Mouse (Mus musculus) intestine, embryonic 16.5 days (tissue): ENCODE results near the gene Bglap3. TPM values are rescaled to one million over a fixed set of nuclear protein-coding genes. Genes with fewer than 3 reads are reported as not detected.
"Not testable (repeated sequence)": the region's sequence is repeated elsewhere in the genome, so short reads cannot be mapped to it uniquely, and the experiment has no call there.

Source experiments
- ATAC-seq: fragments of 200-750 bp; cut with Nextera tagmentation; 2 replicates; pipeline ENCODE4 v1.8.0; 2017; ENCODE audit warnings: moderate TSS enrichment, moderate library complexity
- H3K27ac ChIP-seq: fragments of 300-500 bp; sonication (generic); 2 replicates; pipeline ENCODE4 v1.5.1; 2014; ENCODE audit warnings: mild to moderate bottlenecking, low read length
- H3K27me3 ChIP-seq: fragments of 300-500 bp; sonication (generic); replicated peaks from 2 replicates; pipeline ENCODE4 v1.6.1; 2014; ENCODE audit warnings: low read length, control low read depth, mixed read lengths; ENCODE audit not compliant: control insufficient read depth, insufficient read depth
- H3K36me3 ChIP-seq: fragments of 300-500 bp; sonication (generic); 2 replicates; pipeline ENCODE4 v1.6.1; 2014; ENCODE audit warnings: low read length, control low read depth; ENCODE audit not compliant: control insufficient read depth, insufficient read depth
- H3K4me1 ChIP-seq: fragments of 300-500 bp; sonication (generic); 2 replicates; pipeline ENCODE4 v1.6.1; 2014; ENCODE audit warnings: low read length, control low read depth, mixed read lengths; ENCODE audit not compliant: control insufficient read depth, insufficient read depth
- H3K4me2 ChIP-seq: fragments of 300-500 bp; sonication (generic); 2 replicates; pipeline ENCODE4 v1.6.1; 2014; ENCODE audit warnings: low read depth, low read length, control low read depth
- H3K4me3 ChIP-seq: fragments of 300-500 bp; sonication (generic); 2 replicates; pipeline ENCODE4 v1.5.1; 2014; ENCODE audit warnings: mild to moderate bottlenecking, low read length
- H3K9ac ChIP-seq: fragments of 300-500 bp; sonication (generic); 2 replicates; pipeline ENCODE4 v1.6.1; 2014; ENCODE audit warnings: low read depth, low read length
- H3K9me3 ChIP-seq: fragments of 300-500 bp; sonication (generic); 2 replicates; pipeline ENCODE4 v1.6.1; 2016; ENCODE audit warnings: low read length, control low read depth; ENCODE audit not compliant: control insufficient read depth
- WGBS: fragments of 180-500 bp; shearing (Covaris S2); extraction: QIAGEN DNeasy Blood & Tissue Kit; methylation state at CpG from one replicate; pipeline ENCODE4 v1.1.7; 2014; 5-methylcytosine and 5-hydroxymethylcytosine counted together
- polyA plus RNA-seq: library from polyadenylated mRNA; unstranded; fragments of >200 nt; fragmentation: Nextera tagmentation; extraction: Ambion mirVana; gene quantifications from 2 replicates; pipeline ENCODE4 v1.2.1, GENCODE M21; 2015

Gene Bglap3
- polyA plus RNA-seq, 1 experiment from 2014 or later = 2.2 TPM

DNA sequence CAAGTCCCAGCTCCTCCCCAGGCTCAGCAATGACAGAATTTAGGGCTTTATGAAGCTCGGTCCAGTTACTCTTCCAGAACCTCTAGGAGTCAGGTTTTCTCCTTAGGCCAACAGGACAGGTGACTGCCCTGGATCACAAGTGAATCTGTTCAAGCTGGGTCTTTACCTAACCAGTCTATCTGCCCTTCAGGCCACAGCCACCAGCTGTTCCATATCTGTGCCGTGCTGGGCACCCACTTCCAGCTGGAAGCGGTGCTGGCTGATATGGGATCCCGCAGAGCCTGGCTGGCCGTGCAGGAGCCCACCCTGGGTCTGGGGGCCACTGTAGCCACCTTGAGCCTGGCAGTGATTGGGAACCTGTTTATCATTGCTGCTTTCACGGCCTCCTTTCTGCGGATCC is 9.8 kb upstream of the Bglap3 start:
- H3K9me3 ChIP-seq, H3K27me3 ChIP-seq, H3K27ac ChIP-seq, H3K4me2 ChIP-seq, H3K4me1 ChIP-seq, H3K9ac ChIP-seq, H3K36me3 ChIP-seq, H3K4me3 ChIP-seq: not testable (repeated sequence)
- ATAC-seq = peak; percentile 12; the same call in 1 of the 2 replicates
- 15% methylated on average over 1 of the region's 7 CpGs for WGBS

DNA sequence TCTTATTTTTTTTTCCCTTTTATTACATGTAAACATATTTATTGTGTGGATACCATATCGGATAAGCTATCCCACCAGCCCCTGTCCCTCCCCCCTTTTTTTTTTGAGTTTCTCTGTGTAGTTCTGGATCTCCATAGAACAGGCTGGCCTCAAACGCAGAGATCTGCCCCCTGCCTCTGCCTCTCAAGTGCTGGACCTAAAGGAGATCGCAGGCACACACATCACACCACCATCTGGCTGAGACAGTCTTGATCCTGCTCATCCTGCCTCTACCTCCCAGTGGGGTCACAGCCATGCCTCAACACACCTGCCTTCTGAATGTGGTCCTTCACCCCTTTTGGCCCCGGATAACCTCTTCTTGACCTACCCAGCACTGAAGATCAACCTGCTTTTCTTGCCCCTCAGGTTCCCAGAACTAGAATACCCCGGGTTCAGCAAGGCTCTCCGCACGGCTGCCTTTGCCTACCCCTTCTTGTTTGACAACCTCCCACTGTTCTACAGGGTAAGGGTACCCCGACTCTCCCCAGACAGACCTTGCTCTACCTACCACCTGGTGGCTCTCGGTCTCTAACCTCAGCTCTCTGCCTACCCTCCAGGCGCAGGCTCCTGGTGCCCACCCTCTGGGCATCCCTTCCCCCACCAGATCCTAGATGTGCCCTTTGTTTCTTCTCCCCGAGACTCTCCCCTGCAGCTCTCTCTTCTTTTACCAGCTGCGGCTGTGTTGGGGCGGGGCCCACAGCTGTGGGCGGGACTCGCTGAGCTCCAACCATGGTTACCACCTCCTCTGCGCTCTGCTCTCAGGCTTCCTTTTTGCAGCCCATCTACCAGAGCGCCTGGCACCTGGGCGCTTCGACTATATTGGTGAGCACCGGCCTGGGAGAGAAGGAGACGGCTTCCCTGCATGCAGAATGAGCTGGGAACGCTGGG is 9.1 kb upstream of the Bglap3 start:
- Histone ChIP-seq H3K4me3 (0 out of 2 replicates have a peak overlapping the region, but pooled peaks have one; percentile 16), H3K9ac (peak overlapping the region; percentile 29; the same call in 1 of the 2 replicates), H3K4me2 (0 out of 2 replicates have a peak overlapping the region, but pooled peaks have one; percentile 37)
- WGBS = 8% methylated on average over 19 of the region's 22 CpGs
- not testable (repeated sequence) for H3K27ac ChIP-seq, H3K9me3 ChIP-seq, H3K36me3 ChIP-seq, H3K4me1 ChIP-seq, H3K27me3 ChIP-seq
- peak; percentile 91 for ATAC-seq

DNA sequence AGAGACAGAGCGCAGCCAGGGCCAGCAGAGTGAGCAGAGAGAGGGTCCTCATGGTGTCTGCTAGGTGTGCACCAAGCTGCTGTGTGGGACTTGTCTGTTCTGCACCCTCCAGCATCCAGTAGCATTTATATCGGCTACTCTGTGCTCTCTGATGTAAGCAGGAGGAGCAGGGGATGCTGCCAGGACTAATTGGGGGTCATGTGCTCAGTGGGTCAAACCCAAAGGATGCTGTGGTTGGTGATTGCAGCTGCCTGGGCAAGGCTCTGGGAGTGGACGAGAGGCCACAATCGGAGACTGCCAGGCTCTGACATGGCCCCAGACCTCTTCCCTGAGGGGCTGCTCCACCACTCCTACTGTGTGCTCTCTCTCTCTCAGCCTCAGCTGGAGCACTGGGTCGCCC is 6.1 kb upstream of the Bglap3 start, which contains the start of gene Bglap2:
Gene Bglap2, minus strand, starts transcription at position 101 of the 400 bp plus-strand sequence.
- not testable (repeated sequence) for H3K27ac ChIP-seq, H3K4me1 ChIP-seq, H3K4me2 ChIP-seq, H3K27me3 ChIP-seq, ATAC-seq, H3K9ac ChIP-seq, H3K9me3 ChIP-seq, H3K4me3 ChIP-seq, H3K36me3 ChIP-seq
- WGBS = 75% methylated on average over 4 of the region's 5 CpGs

DNA sequence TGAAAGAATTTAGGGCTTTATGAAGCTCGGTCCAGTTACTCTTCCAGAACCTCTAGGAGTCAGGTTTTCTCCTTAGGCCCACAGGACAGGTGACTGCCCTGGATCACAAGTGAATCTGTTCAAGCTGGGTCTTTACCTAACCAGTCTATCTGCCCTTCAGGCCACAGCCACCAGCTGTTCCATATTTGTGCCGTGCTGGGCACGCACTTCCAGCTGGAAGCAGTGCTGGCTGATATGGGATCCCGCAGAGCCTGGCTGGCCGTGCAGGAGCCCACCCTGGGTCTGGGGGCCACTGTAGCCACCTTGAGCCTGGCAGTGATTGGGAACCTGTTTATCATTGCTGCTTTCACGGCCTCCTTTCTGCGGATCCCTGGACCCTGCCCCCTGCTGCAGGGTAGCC is 4.1 kb upstream of the Bglap3 start:
- H3K27me3 ChIP-seq, H3K4me1 ChIP-seq, H3K9me3 ChIP-seq, H3K27ac ChIP-seq, H3K4me3 ChIP-seq, H3K9ac ChIP-seq, H3K36me3 ChIP-seq: not testable (repeated sequence)
- WGBS = 19% methylated on average over 5 of the region's 7 CpGs
- peak overlapping the region; percentile 37; the same call in 1 of the 2 replicates for H3K4me2 ChIP-seq
- ATAC-seq = peak; percentile 42

DNA sequence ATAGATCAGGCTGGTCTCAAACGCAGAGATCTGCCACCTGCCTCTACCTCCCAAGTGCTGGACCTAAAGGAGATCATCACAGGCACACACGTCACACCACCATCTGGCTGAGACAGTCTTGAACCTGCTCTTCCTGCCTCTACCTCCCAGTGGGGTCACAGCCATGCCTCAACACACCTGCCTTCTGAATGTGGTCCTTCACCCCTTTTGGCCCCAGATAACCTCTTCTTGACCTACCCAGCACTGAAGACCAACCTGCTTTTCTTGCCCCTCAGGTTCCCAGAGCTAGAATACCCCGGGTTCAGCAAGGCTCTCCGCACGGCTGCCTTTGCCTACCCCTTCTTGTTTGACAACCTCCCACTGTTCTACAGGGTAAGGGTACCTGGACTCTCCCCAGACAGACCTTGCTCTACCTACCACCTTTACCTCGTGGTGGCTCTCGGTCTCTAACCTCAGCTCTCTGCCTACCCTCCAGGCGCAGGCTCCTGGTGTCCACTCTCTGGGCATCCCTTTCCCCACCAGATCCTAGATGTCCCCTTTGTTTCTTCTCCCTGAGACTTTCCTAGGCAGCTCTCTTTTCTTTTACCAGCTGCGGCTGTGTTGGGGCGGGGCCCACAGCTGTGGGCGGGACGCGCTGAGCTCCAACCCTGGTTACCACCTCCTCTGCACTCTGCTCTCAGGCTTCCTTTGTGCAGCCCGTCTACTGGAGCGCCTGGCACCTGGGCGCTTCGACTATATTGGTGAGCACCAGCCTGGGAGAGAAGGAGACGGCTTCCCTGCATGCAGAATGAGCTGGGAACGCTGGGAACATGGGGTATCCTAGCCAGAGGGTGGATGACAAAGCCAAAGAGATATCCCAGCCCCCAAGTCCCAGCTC is 3.4 kb upstream of the Bglap3 start:
- H3K4me3 ChIP-seq, H3K27me3 ChIP-seq, H3K36me3 ChIP-seq, H3K4me1 ChIP-seq, H3K27ac ChIP-seq, H3K9ac ChIP-seq, H3K9me3 ChIP-seq: not testable (repeated sequence)
- H3K4me2 ChIP-seq = peak overlapping the region; percentile 37
- 8% methylated on average over 17 of the region's 19 CpGs for WGBS
- ATAC-seq = peak; percentile 96

DNA sequence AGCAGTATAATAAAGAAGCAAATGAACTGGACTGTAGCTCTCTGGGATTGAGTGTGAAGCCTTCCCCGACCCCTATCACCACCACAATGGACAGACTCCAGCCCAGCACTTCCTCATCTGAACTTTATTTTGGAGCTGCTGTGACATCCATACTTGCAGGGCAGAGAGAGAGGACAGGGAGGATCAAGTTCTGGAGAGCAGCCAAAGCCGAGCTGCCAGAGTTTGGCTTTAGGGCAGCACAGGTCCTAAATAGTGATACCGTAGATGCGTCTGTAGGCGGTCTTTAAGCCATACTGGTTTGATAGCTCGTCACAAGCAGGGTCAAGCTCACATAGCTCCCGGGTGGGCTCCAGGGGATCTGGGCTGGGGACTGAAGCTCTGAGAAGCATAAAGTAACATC is 4.0 kb downstream of the Bglap3 start:
- not testable (repeated sequence) for H3K27ac ChIP-seq, ATAC-seq, H3K9ac ChIP-seq, H3K4me3 ChIP-seq, H3K36me3 ChIP-seq, H3K4me2 ChIP-seq, H3K9me3 ChIP-seq
- 89% methylated on average over 7 of the region's 7 CpGs for whole genome bisulfite sequencing
- Histone ChIP-seq H3K4me1 (peaks cover 14% of the 10 kb centered on the region), H3K27me3 (peaks cover 10% of the 10 kb centered on the region)

DNA sequence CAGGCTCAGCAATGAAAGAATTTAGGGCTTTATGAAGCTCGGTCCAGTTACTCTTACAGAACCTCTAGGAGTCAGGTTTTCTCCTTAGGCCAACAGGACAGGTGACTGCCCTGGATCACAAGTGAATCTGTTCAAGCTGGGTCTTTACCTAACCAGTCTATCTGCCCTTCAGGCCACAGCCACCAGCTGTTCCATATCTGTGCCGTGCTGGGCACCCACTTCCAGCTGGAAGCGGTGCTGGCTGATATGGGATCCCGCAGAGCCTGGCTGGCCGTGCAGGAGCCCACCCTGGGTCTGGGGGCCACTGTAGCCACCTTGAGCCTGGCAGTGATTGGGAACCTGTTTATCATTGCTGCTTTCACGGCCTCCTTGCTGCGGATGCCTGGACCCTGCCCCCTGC is 5.0 kb downstream of the Bglap3 start:
- Histone ChIP-seq H3K27me3 (peaks cover 10% of the 10 kb centered on the region), H3K4me1 (peaks cover 14% of the 10 kb centered on the region)
- not testable (repeated sequence) for H3K9me3 ChIP-seq, H3K27ac ChIP-seq, H3K4me3 ChIP-seq, H3K36me3 ChIP-seq, H3K9ac ChIP-seq, H3K4me2 ChIP-seq, ATAC-seq
- WGBS = 52% methylated on average over 3 of the region's 7 CpGs

DNA sequence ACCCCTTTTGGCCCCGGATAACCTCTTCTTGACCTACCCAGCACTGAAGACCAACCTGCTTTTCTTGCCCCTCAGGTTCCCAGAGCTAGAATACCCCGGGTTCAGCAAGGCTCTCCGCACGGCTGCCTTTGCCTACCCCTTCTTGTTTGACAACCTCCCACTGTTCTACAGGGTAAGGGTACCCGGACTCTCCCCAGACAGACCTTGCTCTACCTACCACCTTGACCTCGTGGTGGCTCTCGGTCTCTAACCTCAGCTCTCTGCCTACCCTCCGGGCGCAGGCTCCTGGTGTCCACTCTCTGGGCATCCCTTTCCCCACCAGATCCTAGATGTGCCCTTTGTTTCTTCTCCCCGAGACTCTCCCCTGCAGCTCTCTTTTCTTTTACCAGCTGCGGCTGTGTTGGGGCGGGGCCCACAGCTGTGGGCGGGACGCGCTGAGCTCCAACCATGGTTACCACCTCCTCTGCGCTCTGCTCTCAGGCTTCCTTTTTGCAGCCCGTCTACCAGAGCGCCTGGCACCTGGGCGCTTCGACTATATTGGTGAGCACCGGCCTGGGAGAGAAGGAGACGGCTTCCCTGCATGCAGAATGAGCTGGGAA is 5.6 kb downstream of the Bglap3 start:
- H3K4me3 ChIP-seq, H3K27ac ChIP-seq, H3K9me3 ChIP-seq, H3K36me3 ChIP-seq, H3K9ac ChIP-seq: not testable (repeated sequence)
- WGBS = 4% methylated on average over 19 of the region's 22 CpGs
- Histone ChIP-seq H3K4me1 (peaks cover 14% of the 10 kb centered on the region), H3K4me2 (peak overlapping the region; percentile 30), H3K27me3 (peaks cover 10% of the 10 kb centered on the region)
- ATAC-seq = peak; percentile 76
